Mouse (Mus musculus) cerebellum, adult 2 months (tissue): ENCODE measurements around the gene Cyp46a1. TPM values are rescaled to one million over a fixed set of nuclear protein-coding genes. Genes with fewer than 3 reads are reported as not detected.

ENCODE experiments used
- DNase-seq, 2 experiments: peaks; one replicate each; pipeline ENCODE4 v3.0.0; 2021
- H3K27ac ChIP-seq: fragments of 200-500 bp; 2 replicates; pipeline ENCODE4 v1.5.1; 2012; ENCODE audit warnings: low read length, control low read depth, inconsistent platforms; ENCODE audit not compliant: insufficient read depth
- H3K27me3 ChIP-seq: fragments of 200-500 bp; 2 replicates; pipeline ENCODE4 v1.6.1; 2012; ENCODE audit warnings: inconsistent platforms, mild to moderate bottlenecking, low read length, moderate library complexity; ENCODE audit not compliant: control insufficient read depth, insufficient read depth
- H3K4me1 ChIP-seq: fragments of 200-500 bp; 2 replicates; pipeline ENCODE4 v1.6.1; 2011; ENCODE audit warnings: low read length; ENCODE audit not compliant: control insufficient read depth, insufficient read depth
- H3K4me3 ChIP-seq: fragments of 200-500 bp; replicated peaks from 2 replicates; pipeline ENCODE3; 2011; ENCODE audit warnings: mild to moderate bottlenecking, low read depth, low read length, control low read depth; ENCODE audit not compliant: insufficient read depth
- CTCF ChIP-seq: fragments of 200-500 bp; IDR thresholded peaks from 2 replicates; pipeline ENCODE4 v1.5.1; 2011; ENCODE audit warnings: low read depth, mild to moderate bottlenecking, control low read depth, low read length, moderate library complexity, borderline replicate concordance; ENCODE audit not compliant: insufficient read depth
- POLR2A ChIP-seq: fragments of 200-500 bp; IDR thresholded peaks from 2 replicates; pipeline ENCODE4 v1.6.1; 2011; ENCODE audit warnings: low read length, control low read depth, borderline replicate concordance; ENCODE audit not compliant: insufficient read depth
- WGBS: fragments of 180-500 bp; shearing (Covaris S2); methylation state at CpG from one replicate; pipeline ENCODE4 v1.1.7; 2018; 5-methylcytosine and 5-hydroxymethylcytosine counted together
- polyA plus RNA-seq: library from polyadenylated mRNA; depleted of rRNA; stranded (reverse); fragments of >200 nt; gene quantifications from 2 replicates; pipeline ENCODE4 v1.2.3, GENCODE M21; 2012

Gene Cyp46a1
- polyA plus RNA-seq, 1 experiment = 93.7 TPM

- WGBS = 82% methylated on average over 19 of the region's 19 CpGs
- Histone ChIP-seq H3K4me1 (peaks cover 37% of the 10 kb centered on the region), H3K4me3 (no peak within 1 kb of the TSS), H3K27me3 (no peaks in the 10 kb centered on the region), H3K27ac (no peak within 1 kb of the TSS)
- TF ChIP-seq POLR2A (no peak), CTCF (no peak)
- DNase-seq = no peak
Observed at GRCm38 (mm10) chr12:108370596-108371428, 36.6 kb downstream of the Cyp46a1 start, which contains the start of gene Eml1. Gene Eml1 (plus strand): TSS chr12:108370957.

DNA sequence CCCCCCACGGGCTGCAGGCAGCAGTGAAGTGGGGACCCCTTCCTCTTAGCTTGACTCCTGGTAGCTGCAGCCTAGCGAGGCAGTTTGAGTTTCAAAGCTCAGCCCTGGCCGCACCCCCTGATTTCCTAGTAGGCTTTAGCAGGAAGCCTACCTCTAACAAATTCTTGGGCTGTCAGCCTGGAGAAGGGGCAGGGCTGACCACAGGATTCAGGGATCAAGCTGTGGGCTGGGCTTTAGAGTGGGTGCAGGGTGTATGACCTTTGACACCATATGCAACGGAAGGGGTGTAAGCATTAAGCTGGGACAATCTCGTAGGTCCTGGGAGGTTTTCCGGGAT, 37.2 kb downstream of the Cyp46a1 start:
- no peak overlapping the region for H3K27ac ChIP-seq
- H3K27me3 ChIP-seq = no peaks in the 10 kb centered on the region
- 90% methylated on average over 6 of the region's 6 CpGs for WGBS
- DNase-seq = no peak
- TF ChIP-seq POLR2A (no peak), CTCF (no peak)
- peaks cover 31% of the 10 kb centered on the region for H3K4me1 ChIP-seq
- H3K4me3 ChIP-seq = no peak overlapping the region

GRCm38 (mm10) chr12:108372241-108372640, 38.1 kb downstream of the Cyp46a1 start:
- DNase-seq = peak; percentile 82 to 87
- no peak for TF ChIP-seq POLR2A
- no peak for TF ChIP-seq CTCF
- WGBS = 4% methylated on average over 17 of the region's 17 CpGs

GRCm38 (mm10) chr12:108373611-108374010, 39.4 kb downstream of the Cyp46a1 start:
- DNase-seq = no peak
- 94% methylated on average over 9 of the region's 9 CpGs for WGBS
- H3K27me3 ChIP-seq = no peaks in the 10 kb centered on the region
- no peak overlapping the region for H3K4me3 ChIP-seq
- H3K27ac ChIP-seq = no peak overlapping the region
- TF ChIP-seq CTCF (no peak), POLR2A (no peak)
- peaks cover 15% of the 10 kb centered on the region; the same call in 1 of the 2 replicates for H3K4me1 ChIP-seq

More at GRCm38 (mm10) chr12:108372241-108372640, 38.1 kb downstream of the Cyp46a1 start:
- H3K27me3 ChIP-seq = no peaks in the 10 kb centered on the region
- peaks cover 28% of the 10 kb centered on the region for H3K4me1 ChIP-seq
- no peak overlapping the region for H3K4me3 ChIP-seq
- H3K27ac ChIP-seq = peak overlapping the region; percentile 14

GRCm38 (mm10) chr12:108374689-108375088, 40.5 kb downstream of the Cyp46a1 start:
- Histone ChIP-seq H3K4me3 (no peak overlapping the region), H3K4me1 (peaks cover 15% of the 10 kb centered on the region; the same call in 1 of the 2 replicates), H3K27me3 (no peaks in the 10 kb centered on the region), H3K27ac (no peak overlapping the region)
- TF ChIP-seq POLR2A = no peak
- TF ChIP-seq CTCF = no peak
- DNase-seq = no peak
- WGBS = 79% methylated on average over 8 of the region's 8 CpGs

- Histone ChIP-seq H3K4me1 (no peaks in the 10 kb centered on the region), H3K4me3 (no peak overlapping the region), H3K27me3 (no peaks in the 10 kb centered on the region), H3K27ac (no peak overlapping the region)
- TF ChIP-seq POLR2A = no peak
- TF ChIP-seq CTCF = no peak
- no peak for DNase-seq
- WGBS = 80% methylated on average over 13 of the region's 13 CpGs
Observed at GRCm38 (mm10) chr12:108378379-108379133, 44.4 kb downstream of the Cyp46a1 start.

- no peaks in the 10 kb centered on the region for H3K27me3 ChIP-seq
- TF ChIP-seq POLR2A (no peak), CTCF (no peak)
- no peak overlapping the region for H3K4me3 ChIP-seq
- H3K4me1 ChIP-seq = peaks cover 9% of the 10 kb centered on the region
- H3K27ac ChIP-seq = no peak overlapping the region
- 29% methylated on average over 13 of the region's 13 CpGs for WGBS
- no peak for DNase-seq
Observed at GRCm38 (mm10) chr12:108386476-108387232, 52.5 kb downstream of the Cyp46a1 start.

DNA sequence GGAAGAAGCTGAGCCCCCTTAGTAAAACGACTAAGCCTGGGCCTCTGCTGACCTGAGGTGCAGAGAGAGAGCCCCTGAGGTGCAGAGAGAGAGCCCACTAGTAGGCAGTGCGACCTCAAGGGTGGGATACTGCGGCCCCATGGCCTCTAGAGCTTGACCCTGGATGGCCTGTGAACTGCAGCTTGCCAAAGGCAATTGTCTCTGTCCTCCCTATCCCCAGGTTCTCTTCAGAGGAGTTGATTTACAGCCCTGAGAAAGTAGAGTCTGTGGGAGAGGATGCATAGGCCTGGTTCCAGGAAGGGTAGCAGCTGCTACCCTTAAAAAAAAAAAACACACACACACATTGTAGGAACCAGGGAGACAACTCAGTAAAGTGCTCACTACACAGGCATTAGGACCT, 55.5 kb downstream of the Cyp46a1 start:
- DNase-seq = no peak
- no peak overlapping the region for H3K27ac ChIP-seq
- TF ChIP-seq CTCF (no peak), POLR2A (no peak)
- H3K4me3 ChIP-seq = no peak overlapping the region
- no peaks in the 10 kb centered on the region for H3K27me3 ChIP-seq
- WGBS = 72% methylated on average over 3 of the region's 3 CpGs
- H3K4me1 ChIP-seq = peaks cover 29% of the 10 kb centered on the region
